Mouse (Mus musculus) brain, embryonic 14.5 days (tissue): ENCODE results near the gene Eci2. TPM values are rescaled to one million over a fixed set of nuclear protein-coding genes. Genes with fewer than 3 reads are reported as not detected.
"Not testable (repeated sequence)": the region's sequence is repeated elsewhere in the genome, so short reads cannot be mapped to it uniquely, and the experiment has no call there.

Source experiments
- DNase-seq: peaks from one replicate; pipeline ENCODE4 v3.0.0-alpha.2; 2011; ENCODE audit warnings: low read depth
- CTCF ChIP-seq: fragments of 200-500 bp; IDR thresholded peaks from 2 replicates; pipeline ENCODE4 v1.5.1; 2012; ENCODE audit warnings: inconsistent platforms, mild to moderate bottlenecking, moderate library complexity, borderline replicate concordance; ENCODE audit not compliant: insufficient read depth, insufficient read length; ENCODE audit errors: extremely low read depth
- POLR2A ChIP-seq: fragments of 200-500 bp; IDR thresholded peaks from 2 replicates; pipeline ENCODE4 v1.6.1; 2012; ENCODE audit warnings: mild to moderate bottlenecking, inconsistent platforms, borderline replicate concordance; ENCODE audit not compliant: poor library complexity, insufficient read depth, insufficient read length, severe bottlenecking; ENCODE audit errors: extremely low read depth
- polyA plus RNA-seq: library from polyadenylated mRNA; depleted of rRNA; stranded (reverse); fragments of >200 nt; gene quantifications from 2 replicates; pipeline ENCODE4 v1.2.3, GENCODE M21; 2012

The Eci2 gene
- polyA plus RNA-seq, 1 experiment, result 84.8 TPM

DNA sequence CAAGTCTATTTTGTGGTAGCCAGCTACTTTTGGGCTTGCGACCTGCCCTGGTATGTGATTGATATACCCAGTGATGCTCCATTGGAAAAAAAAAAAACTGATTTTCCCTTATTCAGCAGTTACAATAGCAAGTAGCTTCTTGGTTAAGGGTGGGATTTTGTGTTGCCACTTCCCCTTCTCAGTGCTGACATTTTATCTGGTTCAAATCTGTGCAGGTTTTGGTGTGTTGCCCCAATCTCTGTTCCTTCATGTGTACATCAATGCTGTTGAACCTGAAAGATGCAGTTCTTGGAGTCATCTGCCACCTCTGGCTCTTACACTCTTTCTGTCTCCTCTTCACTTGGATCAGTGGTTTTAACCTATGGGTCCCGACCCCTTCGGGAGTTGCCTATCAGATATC lies 1.5 kb upstream of the Eci2 start:
- DNase-seq, result no peak
- TF ChIP-seq POLR2A, result no peak
- no peak for TF ChIP-seq CTCF

DNA sequence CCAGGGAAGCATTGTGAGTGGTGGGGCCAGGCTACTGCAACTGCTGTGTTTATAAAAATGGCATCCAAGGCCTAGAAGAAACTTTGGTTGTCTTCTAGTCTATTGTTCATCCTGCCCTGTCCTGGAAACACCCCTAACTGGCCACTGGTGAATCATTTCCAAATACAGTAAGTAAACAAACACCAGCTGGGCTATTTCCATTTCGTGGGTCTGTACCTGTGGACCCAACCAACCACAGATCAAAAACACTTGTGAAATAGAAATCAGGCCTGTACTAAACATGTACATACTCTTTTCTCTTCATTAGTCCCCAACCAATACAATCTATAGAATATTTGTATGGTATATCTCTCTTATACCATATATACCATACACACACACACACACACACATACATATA lies 3.5 kb downstream of the Eci2 start:
- not testable (repeated sequence) for DNase-seq

DNA sequence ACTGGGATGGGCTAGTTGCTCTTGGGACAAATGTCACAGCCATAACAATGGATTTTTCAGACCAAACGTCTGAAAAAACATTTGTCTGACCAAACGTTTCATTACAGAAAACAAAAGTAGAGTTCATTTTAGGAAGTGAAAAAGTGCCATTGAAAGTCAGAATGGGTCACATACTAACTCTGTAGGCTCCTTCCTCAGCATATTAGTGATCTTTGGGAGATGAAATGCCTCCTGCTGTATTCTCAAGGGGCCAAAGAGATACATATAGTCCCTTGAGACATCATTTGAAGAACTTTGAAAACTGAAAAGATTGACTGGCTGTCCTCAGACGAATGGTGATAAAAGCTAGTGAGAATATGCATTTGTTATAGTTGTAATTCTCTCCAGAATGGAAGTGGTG lies 6.5 kb downstream of the Eci2 start:
- DNase-seq, result no peak
- no peak for TF ChIP-seq POLR2A
- TF ChIP-seq CTCF, result no peak

DNA sequence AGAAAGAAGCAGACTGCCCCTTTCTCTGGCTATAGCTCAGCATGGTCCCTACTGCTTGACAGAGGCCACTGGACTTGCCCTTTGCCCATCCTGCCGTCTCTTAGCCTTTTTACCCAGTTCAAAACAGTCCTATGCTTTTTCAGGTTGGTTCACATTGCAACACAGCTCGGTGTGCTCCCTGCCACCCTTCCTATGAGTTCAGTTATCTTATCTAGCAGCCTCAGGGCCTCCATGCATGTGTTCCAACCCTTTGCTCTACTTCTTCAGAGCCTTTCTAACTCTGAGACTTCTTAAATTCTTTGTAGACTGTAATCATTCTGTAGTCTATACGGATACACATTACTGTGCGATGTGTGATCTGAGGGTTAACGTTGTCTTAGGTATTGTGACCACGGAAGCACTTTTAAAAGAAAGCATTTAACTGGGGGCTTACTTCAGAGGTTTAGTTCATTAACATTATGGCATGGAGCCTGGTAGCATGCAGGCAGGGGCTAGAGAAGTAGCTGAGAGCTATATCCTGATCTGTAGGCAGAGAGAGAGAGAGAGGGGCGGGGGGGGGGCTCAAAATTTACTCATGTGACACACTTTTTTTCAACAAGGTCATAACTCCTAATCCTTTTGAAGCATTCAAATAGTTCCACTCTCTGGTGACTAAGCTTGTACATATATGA lies 7.9 kb downstream of the Eci2 start:
- DNase-seq, result no peak
- TF ChIP-seq CTCF (no peak), POLR2A (no peak)

DNA sequence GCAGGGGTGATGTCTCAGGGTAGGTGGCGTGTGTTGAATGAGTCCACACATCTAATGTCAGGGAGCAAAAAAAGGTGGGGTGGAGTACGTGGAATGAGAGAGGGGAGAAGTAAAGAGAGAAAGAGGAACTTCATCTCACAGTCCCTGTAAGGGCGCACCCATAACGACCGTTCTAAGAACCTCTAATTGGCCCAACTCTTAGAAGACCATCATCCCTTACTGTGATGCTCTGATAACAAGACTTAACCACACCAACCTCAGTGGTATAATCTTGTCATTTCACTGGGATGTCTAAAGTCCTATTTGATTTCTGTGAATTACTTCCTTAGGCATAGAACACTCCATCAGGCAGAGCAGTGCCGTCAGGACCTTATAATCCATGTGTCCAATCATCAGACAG lies 9.5 kb downstream of the Eci2 start:
- TF ChIP-seq CTCF (no peak), POLR2A (no peak)
- no peak for DNase-seq

DNA sequence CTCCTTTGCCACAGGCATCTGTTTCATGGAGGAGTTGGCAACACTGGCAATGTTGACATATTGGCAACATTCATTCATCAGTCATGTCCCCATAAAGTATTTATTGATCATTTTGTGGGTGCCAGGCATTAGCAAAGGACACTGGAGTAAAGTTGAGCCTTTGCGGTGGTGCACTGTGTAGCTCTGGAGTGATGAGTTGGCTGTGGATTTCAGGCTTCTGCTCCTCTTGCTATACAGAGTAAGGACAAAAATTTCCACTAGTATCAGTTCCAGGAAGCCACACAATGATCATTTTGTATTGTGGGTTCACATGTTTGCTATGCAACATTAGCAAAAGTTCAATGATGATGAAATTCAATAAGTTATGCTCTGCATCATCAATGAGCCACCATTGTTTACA lies 10.8 kb downstream of the Eci2 start:
- TF ChIP-seq CTCF, result no peak
- TF ChIP-seq POLR2A, result no peak
- no peak for DNase-seq

DNA sequence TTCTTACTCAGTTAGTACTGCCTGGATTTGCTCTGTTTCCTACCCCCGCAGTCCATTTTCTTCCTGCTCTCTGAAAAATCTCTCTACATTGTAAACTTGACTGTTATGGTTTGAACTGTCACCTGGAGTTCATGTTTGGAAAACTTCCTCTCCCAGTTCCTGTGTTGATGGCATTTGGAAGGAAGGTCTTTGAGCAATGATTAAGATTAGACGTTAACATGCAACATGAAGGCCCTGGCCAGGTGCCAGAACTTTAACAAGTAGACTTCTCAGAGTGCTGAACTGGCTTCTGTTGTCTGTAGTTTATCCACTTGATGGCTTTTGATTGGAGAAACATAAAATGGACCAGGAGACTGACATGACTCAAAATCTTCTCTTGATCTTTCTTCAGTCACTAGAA lies 31.0 kb downstream of the Eci2 start:
- peak; percentile 12 for DNase-seq
- TF ChIP-seq CTCF, result no peak
- TF ChIP-seq POLR2A, result no peak

DNA sequence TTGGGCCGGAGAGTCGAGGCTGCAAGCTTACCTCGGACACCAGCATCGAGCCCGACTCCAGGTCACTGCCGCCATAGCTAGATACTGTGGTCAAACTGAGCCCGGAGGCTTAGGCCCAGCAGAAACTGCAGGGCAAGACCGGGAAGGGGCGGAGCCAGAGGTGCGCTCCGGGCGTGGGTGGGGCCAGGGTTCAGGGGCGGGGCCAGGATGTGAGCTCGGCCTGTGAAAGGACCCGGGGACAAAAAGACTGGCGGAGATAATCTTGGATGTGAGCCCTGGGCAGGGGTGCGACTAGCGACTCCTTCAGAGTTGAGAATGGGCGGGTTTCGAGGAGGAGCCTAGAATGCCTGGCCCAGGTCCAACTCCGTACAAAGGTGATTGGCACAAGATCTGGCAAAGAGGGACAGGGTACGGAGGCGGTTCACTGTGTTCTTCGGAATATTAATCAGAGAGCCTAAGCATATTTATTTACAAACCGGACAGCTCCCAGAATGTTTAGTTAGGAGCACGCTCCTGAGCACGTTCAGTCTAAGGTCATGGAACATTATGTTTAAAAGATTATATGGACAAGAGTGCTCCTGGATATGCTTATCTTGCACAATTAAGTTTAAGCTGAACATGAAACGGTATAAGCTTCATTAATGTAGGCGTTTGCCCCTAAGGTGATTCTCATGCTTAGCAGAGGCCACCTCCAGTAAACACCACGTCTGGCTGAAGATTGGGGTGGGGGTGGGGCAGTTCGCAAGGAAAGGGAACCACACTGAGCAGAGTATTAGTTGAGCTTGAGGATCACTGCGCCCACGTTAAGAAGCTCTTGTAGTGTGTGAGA lies 32.7 kb downstream of the Eci2 start:
- DNase-seq, result peak; percentile 98
- TF ChIP-seq POLR2A (peak; percentile 37; the same call in 1 of the 2 replicates), CTCF (no peak)

DNA sequence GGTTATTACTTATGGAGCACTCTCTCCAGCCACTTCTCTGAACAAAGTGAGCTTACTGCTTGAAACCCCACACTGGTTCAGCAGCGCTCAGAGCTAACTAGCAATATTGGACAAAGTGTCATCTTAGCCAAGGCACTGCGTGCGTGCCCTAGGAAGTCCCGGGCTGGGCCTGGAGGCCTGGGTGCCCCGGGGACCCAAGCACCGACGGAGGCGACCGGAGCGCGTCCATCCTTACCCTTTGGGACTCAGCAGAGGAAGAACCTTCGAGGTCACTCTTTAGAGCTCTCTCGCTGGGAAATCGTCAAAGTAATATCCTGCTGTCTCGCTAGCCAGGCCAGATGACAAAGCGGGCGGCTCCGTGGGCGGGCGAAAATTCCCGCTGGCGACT lies 33.3 kb downstream of the Eci2 start:
- DNase-seq, result no peak
- no peak for TF ChIP-seq CTCF
- TF ChIP-seq POLR2A, result no peak

DNA sequence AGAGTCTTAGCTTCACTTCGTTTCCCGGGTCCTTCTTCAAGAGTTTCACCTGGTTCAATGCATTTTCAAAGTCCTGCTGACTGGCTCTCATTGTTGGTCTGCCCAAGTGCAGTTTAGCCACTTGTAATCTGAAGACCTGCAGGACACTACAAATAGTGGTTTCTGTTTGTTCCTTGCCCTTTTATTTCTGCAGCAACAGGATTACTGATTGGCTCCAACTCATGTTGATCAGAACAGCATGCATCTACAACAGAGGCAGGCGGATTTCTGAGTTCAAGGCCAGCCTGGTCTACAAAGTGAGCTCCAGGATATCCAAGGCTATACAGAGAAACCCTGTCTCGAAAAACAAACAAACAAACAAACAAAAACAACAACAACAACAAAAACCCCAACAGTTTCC lies 33.8 kb downstream of the Eci2 start:
- TF ChIP-seq POLR2A (no peak), CTCF (no peak)
- peak; percentile 21 for DNase-seq

DNA sequence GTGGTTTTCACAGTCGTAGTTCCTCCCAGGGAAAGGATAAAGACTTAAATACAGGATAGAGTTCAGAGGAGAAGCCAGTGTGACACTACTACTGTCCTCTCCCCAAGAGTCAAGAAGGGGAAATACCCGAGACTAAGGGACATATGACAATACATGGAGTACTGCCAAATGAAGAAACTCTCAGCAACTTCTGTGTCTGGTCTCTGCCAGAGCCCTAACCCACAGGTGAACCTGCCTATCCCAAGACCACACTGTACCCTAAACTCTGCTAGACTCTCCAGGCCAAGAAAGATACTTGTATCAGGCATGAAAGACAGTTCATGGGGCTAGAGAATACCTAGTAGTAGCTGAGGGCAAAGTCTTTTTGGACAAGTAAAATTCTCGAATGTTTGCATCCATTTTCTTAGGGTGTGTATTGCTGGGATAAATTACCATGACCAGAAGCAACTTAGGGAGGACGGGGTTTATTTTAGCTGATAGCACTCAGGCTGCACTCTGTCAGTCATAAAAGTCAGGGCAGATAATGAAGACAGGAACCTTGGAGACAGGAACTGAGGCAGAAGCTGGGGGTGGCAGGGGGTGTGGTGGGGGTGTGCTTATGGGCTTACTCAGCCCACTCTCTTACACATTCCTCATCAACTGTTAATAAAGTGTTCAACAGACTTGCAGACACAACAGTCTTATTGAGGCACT lies 35.2 kb downstream of the Eci2 start:
- DNase-seq, result no peak
- TF ChIP-seq POLR2A (no peak), CTCF (no peak)

DNA sequence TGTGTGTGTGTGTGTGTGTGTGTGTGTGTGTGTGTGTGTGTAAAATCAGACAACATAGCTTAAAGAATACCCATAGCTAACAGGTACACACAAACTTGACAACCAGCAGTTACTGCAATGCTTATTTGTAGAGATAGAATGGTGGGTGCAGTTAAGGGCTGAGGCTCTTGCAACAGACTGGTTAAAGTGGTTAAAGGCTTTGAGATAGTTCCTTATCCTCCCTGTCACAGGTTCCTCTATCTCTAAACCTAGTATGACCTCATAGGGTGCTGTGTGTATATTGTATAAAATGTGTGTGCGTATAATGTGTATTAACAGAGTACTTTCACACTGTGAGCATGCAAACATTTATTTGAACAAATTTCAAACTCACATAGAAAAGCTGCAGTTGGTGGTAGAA lies 43.4 kb downstream of the Eci2 start:
- DNase-seq, result not testable (repeated sequence)

DNA sequence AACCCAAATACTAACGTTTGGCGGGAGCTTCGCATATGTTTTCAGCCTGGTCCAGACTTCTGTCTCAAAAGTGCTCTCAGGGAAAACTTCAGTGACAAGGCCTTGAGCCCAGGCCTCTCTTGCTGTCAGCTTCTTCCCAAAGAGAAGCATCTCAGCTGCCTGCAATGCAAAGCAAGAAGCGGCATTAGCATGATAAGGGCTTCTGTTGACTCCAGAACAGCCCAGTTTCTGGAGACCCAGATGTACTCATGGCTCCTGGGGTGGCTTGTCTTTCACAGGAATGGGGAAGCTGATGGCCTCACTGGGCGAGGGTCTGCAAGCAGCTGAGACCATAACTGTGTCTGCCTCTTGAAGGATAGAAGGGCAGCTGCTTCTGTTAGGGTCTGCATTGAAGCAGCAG lies 48.3 kb downstream of the Eci2 start:
- not testable (repeated sequence) for DNase-seq
